Mouse (Mus musculus): ENCODE measurements around the gene Ccng1. TPM values are rescaled to one million over a fixed set of nuclear protein-coding genes. Genes with fewer than 3 reads are reported as not detected.

Gene Ccng1
- total RNA-seq, 1 experiment = 252 TPM

- H3K4me3 ChIP-seq (ENCODE audit: insufficient read depth in 1 of 2, low read depth in 1 of 2, low read length in 2 of 2, poor library complexity in 1 of 2, severe bottlenecking in 1 of 2) = no peak overlapping the region
- TF ChIP-seq MAFK (IDR thresholded peaks at IDR 0.05; ENCODE audit: insufficient read depth, low read depth, low read length) = 0 out of 2 replicates have a peak, but pooled peaks have one; percentile 48
- no peak for TF ChIP-seq ZC3H11A (IDR thresholded peaks at IDR 0.05; ENCODE audit: borderline replicate concordance, low read depth, low read length)
- in situ Hi-C loops (cut with MboI; ENCODE audit: low sequenced_read_pairs in 2 of 2, unreplicated experiment in 2 of 2) = no loop called here
- no peaks in the 10 kb centered on the region for H3K9me3 ChIP-seq (ENCODE audit: control insufficient read depth, insufficient read depth, low read depth, low read length)
- no peak overlapping the region for H3K9ac ChIP-seq (ENCODE audit: insufficient read depth, low read depth, low read length, poor library complexity, severe bottlenecking)
- peak overlapping the region; percentile 74 for H3K27ac ChIP-seq (ENCODE audit: insufficient read depth, low read depth, low read length, poor library complexity, severe bottlenecking)
- peaks cover 0 to 4% of the 10 kb centered on the region in 2 experiments; a peak in 1 of 4 replicates for H3K4me1 ChIP-seq (ENCODE audit: control insufficient read depth in 2 of 2, insufficient read depth in 2 of 2, low read length in 2 of 2, poor library complexity in 1 of 2)
- peaks cover 24% of the 10 kb centered on the region for H3K36me3 ChIP-seq (ENCODE audit: control insufficient read depth, insufficient read depth, low read length, poor library complexity, severe bottlenecking)
- no peak for DNase-seq (ENCODE audit: low read depth, low spot score)
Measured at GRCm38 (mm10) chr11:40737369-40737768, 17.7 kb downstream of the Ccng1 start.

GRCm38 (mm10) chr11:40734251-40734752 lies 20.8 kb downstream of the Ccng1 start:
- peaks cover 18% of the 10 kb centered on the region for H3K36me3 ChIP-seq (ENCODE audit: control insufficient read depth, insufficient read depth, low read length, poor library complexity, severe bottlenecking)
- H3K4me1 ChIP-seq (ENCODE audit: control insufficient read depth in 2 of 2, insufficient read depth in 2 of 2, low read length in 2 of 2, poor library complexity in 1 of 2) = peaks cover 0 to 4% of the 10 kb centered on the region in 2 experiments; a peak in 1 of 4 replicates
- H3K4me3 ChIP-seq (ENCODE audit: insufficient read depth in 1 of 2, low read depth in 1 of 2, low read length in 2 of 2, poor library complexity in 1 of 2, severe bottlenecking in 1 of 2) = peak overlapping the region; percentile 76 to 96
- TF ChIP-seq MAFK (IDR thresholded peaks at IDR 0.05; ENCODE audit: insufficient read depth, low read depth, low read length) = no peak
- TF ChIP-seq ZNF384 (IDR thresholded peaks at IDR 0.05; ENCODE audit: low read depth, low read length) = no peak
- 0 out of 2 replicates have a peak, but pooled peaks have one; percentile 11 for TF ChIP-seq CHD2 (IDR thresholded peaks at IDR 0.05; ENCODE audit: low read depth, low read length)
- no peak for TF ChIP-seq ZC3H11A (IDR thresholded peaks at IDR 0.05; ENCODE audit: borderline replicate concordance, low read depth, low read length)
- 0 out of 2 replicates have a peak, but pooled peaks have one; percentile 16 for TF ChIP-seq HCFC1 (IDR thresholded peaks at IDR 0.05; ENCODE audit: borderline replicate concordance, insufficient read depth, low read length)
- peak overlapping the region; percentile 94 for H3K27ac ChIP-seq (ENCODE audit: insufficient read depth, low read depth, low read length, poor library complexity, severe bottlenecking)
- no peak for DNase-seq (ENCODE audit: low read depth, low spot score)
- no peaks in the 10 kb centered on the region for H3K9me3 ChIP-seq (ENCODE audit: control insufficient read depth, insufficient read depth, low read depth, low read length)
- in situ Hi-C loops (cut with MboI; ENCODE audit: low sequenced_read_pairs in 2 of 2, unreplicated experiment in 2 of 2) = no loop called here
- H3K9ac ChIP-seq (ENCODE audit: insufficient read depth, low read depth, low read length, poor library complexity, severe bottlenecking) = peak overlapping the region; percentile 99

- TF ChIP-seq MAFK (IDR thresholded peaks at IDR 0.05; ENCODE audit: insufficient read depth, low read depth, low read length) (no peak), ZC3H11A (IDR thresholded peaks at IDR 0.05; ENCODE audit: borderline replicate concordance, low read depth, low read length) (no peak), CHD2 (IDR thresholded peaks at IDR 0.05; ENCODE audit: low read depth, low read length) (peak; percentile 91), ZNF384 (IDR thresholded peaks at IDR 0.05; ENCODE audit: low read depth, low read length) (no peak), HCFC1 (IDR thresholded peaks at IDR 0.05; ENCODE audit: borderline replicate concordance, insufficient read depth, low read length) (no peak)
- peak; percentile 98 for DNase-seq (ENCODE audit: low read depth, low spot score)
- H3K9me3 ChIP-seq (ENCODE audit: control insufficient read depth, insufficient read depth, low read depth, low read length) = no peaks in the 10 kb centered on the region
- peaks cover 15% of the 10 kb centered on the region for H3K36me3 ChIP-seq (ENCODE audit: control insufficient read depth, insufficient read depth, low read length, poor library complexity, severe bottlenecking)
- peaks cover 0 to 4% of the 10 kb centered on the region in 2 experiments; a peak in 1 of 4 replicates for H3K4me1 ChIP-seq (ENCODE audit: control insufficient read depth in 2 of 2, insufficient read depth in 2 of 2, low read length in 2 of 2, poor library complexity in 1 of 2)
- in situ Hi-C loops (cut with MboI; ENCODE audit: low sequenced_read_pairs in 2 of 2, unreplicated experiment in 2 of 2) = no loop called here
- H3K9ac ChIP-seq (ENCODE audit: insufficient read depth, low read depth, low read length, poor library complexity, severe bottlenecking) = peak within 1 kb of the TSS; percentile 99
- H3K27ac ChIP-seq (ENCODE audit: insufficient read depth, low read depth, low read length, poor library complexity, severe bottlenecking) = peak within 1 kb of the TSS; percentile 94
- peak within 1 kb of the TSS; percentile 76 to 96 for H3K4me3 ChIP-seq (ENCODE audit: insufficient read depth in 1 of 2, low read depth in 1 of 2, low read length in 2 of 2, poor library complexity in 1 of 2, severe bottlenecking in 1 of 2)
Measured at GRCm38 (mm10) chr11:40733339-40734174, 21.6 kb downstream of the Ccng1 start, which contains the start of the genes Hmmr and Nudcd2. Hmmr (minus strand) TSS chr11:40733422. Nudcd2 (plus strand) TSS chr11:40733667.

GRCm38 (mm10) chr11:40732997-40733338 lies 22.1 kb downstream of the Ccng1 start:
- peak overlapping the region; percentile 63; the same call in 1 of the 2 replicates for H3K27ac ChIP-seq (ENCODE audit: insufficient read depth, low read depth, low read length, poor library complexity, severe bottlenecking)
- peaks cover 0 to 4% of the 10 kb centered on the region in 2 experiments; a peak in 1 of 4 replicates for H3K4me1 ChIP-seq (ENCODE audit: control insufficient read depth in 2 of 2, insufficient read depth in 2 of 2, low read length in 2 of 2, poor library complexity in 1 of 2)
- peak overlapping the region; percentile 76 to 83 for H3K4me3 ChIP-seq (ENCODE audit: insufficient read depth in 1 of 2, low read depth in 1 of 2, low read length in 2 of 2, poor library complexity in 1 of 2, severe bottlenecking in 1 of 2)
- in situ Hi-C loops (cut with MboI; ENCODE audit: low sequenced_read_pairs in 2 of 2, unreplicated experiment in 2 of 2) = no loop called here
- no peak for DNase-seq (ENCODE audit: low read depth, low spot score)
- TF ChIP-seq MAFK (IDR thresholded peaks at IDR 0.05; ENCODE audit: insufficient read depth, low read depth, low read length) = no peak
- H3K9ac ChIP-seq (ENCODE audit: insufficient read depth, low read depth, low read length, poor library complexity, severe bottlenecking) = peak overlapping the region; percentile 90
- no peaks in the 10 kb centered on the region for H3K9me3 ChIP-seq (ENCODE audit: control insufficient read depth, insufficient read depth, low read depth, low read length)
- peaks cover 13% of the 10 kb centered on the region for H3K36me3 ChIP-seq (ENCODE audit: control insufficient read depth, insufficient read depth, low read length, poor library complexity, severe bottlenecking)
